Mouse (Mus musculus) testis, adult 2 months (tissue): ENCODE measurements at regions not wholly inside any gene's neighbourhood (a gene's known extent, or its start where the extent isn't known, plus 50 kb on each side); places are given as distances from the start of the nearest gene placed in this dataset.

Source experiments
- CTCF ChIP-seq: fragments of 200-500 bp; IDR thresholded peaks from 2 replicates; pipeline ENCODE4 v1.5.1; 2012; ENCODE audit warnings: low read depth, mild to moderate bottlenecking, inconsistent platforms, low read length, moderate library complexity; ENCODE audit not compliant: control insufficient read depth, insufficient read depth, insufficient replicate concordance
- POLR2A ChIP-seq: fragments of 200-500 bp; IDR thresholded peaks from 2 replicates; pipeline ENCODE4 v1.6.1; 2012; ENCODE audit warnings: low read depth, mild to moderate bottlenecking, inconsistent platforms, low read length, moderate library complexity; ENCODE audit not compliant: control insufficient read depth

DNA sequence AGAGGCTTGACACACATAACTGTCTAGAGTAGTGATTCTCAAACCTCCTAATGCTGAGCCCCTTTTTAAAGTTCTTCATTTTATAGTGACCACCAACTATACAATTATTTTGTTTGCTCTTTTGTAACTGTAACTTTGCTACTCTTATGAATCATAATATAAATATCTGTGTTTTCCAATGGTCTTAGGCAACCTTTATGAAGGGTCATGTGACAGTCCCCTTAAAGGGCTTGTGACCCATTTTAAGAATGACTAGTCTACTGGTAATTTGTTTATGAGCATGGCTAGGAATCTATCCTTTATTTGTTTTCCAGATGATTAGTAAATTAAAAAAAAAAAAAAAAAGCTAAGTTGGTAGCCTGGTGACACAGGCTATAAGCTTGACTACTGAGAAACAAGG, 539.5 kb upstream of the Atp2b1 start:
- TF ChIP-seq CTCF (no peak), POLR2A (no peak)
